Mouse (Mus musculus) bone marrow macrophage, adult 2 months (primary cell): ENCODE results near the gene Kctd4. TPM values are rescaled to one million over a fixed set of nuclear protein-coding genes. Genes with fewer than 3 reads are reported as not detected.
A peak's percentile ranks its signal among the peaks of the same experiment; 100 is the strongest.

Experiments used
- H3K27ac ChIP-seq: 2 replicates; pipeline ENCODE4 v1.5.1; 2012; ENCODE audit warnings: low read depth, low read length; ENCODE audit not compliant: insufficient read depth
- H3K4me1 ChIP-seq: 2 replicates; pipeline ENCODE4 v1.6.1; 2012; ENCODE audit warnings: low read length; ENCODE audit not compliant: control insufficient read depth, insufficient read depth
- H3K4me3 ChIP-seq: 2 replicates; pipeline ENCODE4 v1.5.1; 2012; ENCODE audit warnings: mild to moderate bottlenecking, low read length, moderate library complexity; ENCODE audit not compliant: insufficient read depth
- CTCF ChIP-seq: IDR thresholded peaks from 2 replicates; pipeline ENCODE4 v1.5.1; 2012; ENCODE audit warnings: low read depth, mild to moderate bottlenecking, low read length, moderate library complexity
- POLR2A ChIP-seq: IDR thresholded peaks from 2 replicates; pipeline ENCODE4 v1.6.1; 2012; ENCODE audit warnings: mild to moderate bottlenecking, low read depth, low read length, borderline replicate concordance
- polyA plus RNA-seq: library from polyadenylated mRNA; stranded (reverse); fragments of >200 nt; gene quantifications from 2 replicates; pipeline ENCODE4 v1.2.4, GENCODE M21; 2012; ENCODE audit not compliant: missing spikeins, insufficient read depth, insufficient read length

Kctd4 gene
- polyA plus RNA-seq, 1 experiment = not detected

DNA sequence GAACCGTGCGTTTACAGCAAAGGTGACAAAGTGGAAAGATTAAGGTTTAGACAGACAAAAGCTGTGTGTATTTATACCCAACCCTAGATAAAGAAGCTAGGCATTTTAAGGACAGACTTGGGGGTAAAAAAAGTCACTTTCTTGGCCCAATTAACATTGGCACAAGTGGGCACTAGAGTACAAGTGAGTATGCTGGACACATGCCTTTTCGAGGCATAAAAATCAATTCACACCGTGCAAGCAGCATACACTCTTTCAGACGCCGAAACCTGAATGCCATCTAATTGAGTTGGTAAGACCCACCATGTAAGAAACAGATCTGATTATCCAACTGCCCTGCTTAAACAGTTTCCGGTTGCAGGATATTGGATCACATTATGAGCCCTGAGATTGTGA, 56.3 kb downstream of the Kctd4 start:
- no peak overlapping the region for H3K27ac ChIP-seq
- H3K4me1 ChIP-seq = peaks cover 17% of the 10 kb centered on the region
- H3K4me3 ChIP-seq = peak overlapping the region; percentile 74
- TF ChIP-seq POLR2A = no peak
- TF ChIP-seq CTCF = no peak

DNA sequence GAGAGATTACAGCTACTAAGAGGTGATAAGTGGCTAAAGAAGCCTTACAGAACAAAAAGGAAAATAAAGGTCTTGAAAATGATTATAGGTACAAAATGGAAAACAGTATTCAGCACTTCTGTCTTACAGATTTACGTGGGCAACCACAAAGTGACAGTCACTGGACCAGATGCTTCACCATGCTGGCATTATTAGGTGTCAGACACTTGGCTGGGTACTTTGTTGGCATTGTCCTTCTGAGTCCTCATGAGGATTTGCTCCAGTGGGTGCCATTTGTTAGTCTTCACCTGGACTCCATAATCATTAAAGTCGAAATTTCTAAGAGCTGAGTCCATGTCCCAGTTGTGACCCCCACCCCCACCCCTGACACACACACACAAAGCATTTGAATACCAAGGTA, 59.5 kb downstream of the Kctd4 start:
- Histone ChIP-seq H3K27ac (no peak overlapping the region), H3K4me1 (peaks cover 9% of the 10 kb centered on the region), H3K4me3 (no peak overlapping the region)
- TF ChIP-seq CTCF = no peak
- TF ChIP-seq POLR2A = no peak

Other genes with a start within 250 kb of the Kctd4 start
- gene Cog3, start 200.5 kb upstream of the Kctd4 start, polyA plus RNA-seq = 14.6 and 15.3 TPM in 2 replicates
- gene Slc25a30, start 168.0 kb upstream of the Kctd4 start, polyA plus RNA-seq = 26.8 and 33.3 TPM in 2 replicates
- gene Tpt1, start 109.9 kb upstream of the Kctd4 start, polyA plus RNA-seq = 3,849 and 4,223 TPM in 2 replicates
- 15.7 and 18.7 TPM in 2 replicates for gene Gtf2f2, start 55.9 kb downstream of the Kctd4 start, polyA plus RNA-seq
- gene Gpalpp1, start 155.8 kb downstream of the Kctd4 start, polyA plus RNA-seq = 19.1 and 22.2 TPM in 2 replicates
- gene Nufip1, start 155.9 kb downstream of the Kctd4 start, polyA plus RNA-seq = 7.3 and 7.4 TPM in 2 replicates